Mouse (Mus musculus): Measurements from ENCODE around the gene Alyref.

Alyref gene

GRCm38 (mm10) chr11:120598283-120598989 lies at the start of gene Alyref, which contains the start of gene Anapc11:
TSS of gene Alyref (minus strand) at chr11:120598365.
TSS of gene Anapc11 (plus strand) at chr11:120598421.
- DNase-seq (ENCODE audit: low read depth in 1 of 2, low spot score in 2 of 2) = peak; percentile 85 to 89

- DNase-seq (ENCODE audit: low read depth in 1 of 2, low spot score in 2 of 2) = no peak
These were observed 49.1 kb upstream of the Alyref start for GRCm38 (mm10) chr11:120647047-120647830.

- peak; percentile 67 to 78 for DNase-seq (ENCODE audit: low read depth in 1 of 2, low spot score in 2 of 2)
These were observed 45.4 kb upstream of the Alyref start, which contains the start of gene Pycr1 for GRCm38 (mm10) chr11:120643601-120643987. TSS of gene Pycr1 (minus strand) at chr11:120643769.

- DNase-seq (ENCODE audit: low read depth in 1 of 2, low spot score in 2 of 2) = no peak
These were observed 44.9 kb upstream of the Alyref start for GRCm38 (mm10) chr11:120642939-120643600.

GRCm38 (mm10) chr11:120641869-120642268 lies 43.7 kb upstream of the Alyref start:
- no peak for DNase-seq (ENCODE audit: low read depth in 1 of 2, low spot score in 2 of 2)

- no peak for DNase-seq (ENCODE audit: low read depth in 1 of 2, low spot score in 2 of 2)
These were observed 43.1 kb upstream of the Alyref start for GRCm38 (mm10) chr11:120641255-120641654.

GRCm38 (mm10) chr11:120634810-120635209 lies 36.6 kb upstream of the Alyref start:
- DNase-seq (ENCODE audit: low read depth in 1 of 2, low spot score in 2 of 2) = no peak

- peak; percentile 75 to 85 for DNase-seq (ENCODE audit: low read depth in 1 of 2, low spot score in 2 of 2)
These were observed 35.6 kb upstream of the Alyref start, which contains the start of gene Mafg for GRCm38 (mm10) chr11:120633520-120634343. TSS of gene Mafg (minus strand) at chr11:120633600.

GRCm38 (mm10) chr11:120632559-120633519 lies 34.7 kb upstream of the Alyref start:
- peak; percentile 63 to 72 for DNase-seq (ENCODE audit: low read depth in 1 of 2, low spot score in 2 of 2)

GRCm38 (mm10) chr11:120631726-120632448 lies 33.7 kb upstream of the Alyref start:
- DNase-seq (ENCODE audit: low read depth in 1 of 2, low spot score in 2 of 2) = no peak

- no peak for DNase-seq (ENCODE audit: low read depth in 1 of 2, low spot score in 2 of 2)
These were observed 32.9 kb upstream of the Alyref start for GRCm38 (mm10) chr11:120630881-120631725.

GRCm38 (mm10) chr11:120630401-120630871 lies 32.3 kb upstream of the Alyref start:
- peak; percentile 78 to 82 for DNase-seq (ENCODE audit: low read depth in 1 of 2, low spot score in 2 of 2)

- peak in 1 of 2 experiments; percentile 48 for DNase-seq (ENCODE audit: low read depth in 1 of 2, low spot score in 2 of 2)
These were observed 31.7 kb upstream of the Alyref start for GRCm38 (mm10) chr11:120629911-120630310.

- peak in 1 of 2 experiments; percentile 56 for DNase-seq (ENCODE audit: low read depth in 1 of 2, low spot score in 2 of 2)
These were observed 31.2 kb upstream of the Alyref start for GRCm38 (mm10) chr11:120629341-120629730.

- DNase-seq (ENCODE audit: low read depth in 1 of 2, low spot score in 2 of 2) = no peak
These were observed 30.6 kb upstream of the Alyref start for GRCm38 (mm10) chr11:120628601-120629340.

GRCm38 (mm10) chr11:120627468-120628300 lies 29.5 kb upstream of the Alyref start:
- DNase-seq (ENCODE audit: low read depth in 1 of 2, low spot score in 2 of 2) = peak in 1 of 2 experiments; percentile 49
